Mouse (Mus musculus) liver, postnatal 0 days (tissue): ENCODE measurements around the gene Uqcrh. TPM values are rescaled to one million over a fixed set of nuclear protein-coding genes. Genes with fewer than 3 reads are reported as not detected.

ENCODE experiments used
- ATAC-seq: fragments of 200-750 bp; cut with Nextera tagmentation; 2 replicates; pipeline ENCODE4 v1.8.0; 2017; ENCODE audit warnings: mild to moderate bottlenecking, moderate library complexity
- DNase-seq: peaks from one replicate; pipeline ENCODE4 v3.0.0-alpha.2; 2016
- H3K27ac ChIP-seq: fragments of 300-500 bp; sonication (generic); 2 replicates; pipeline ENCODE4 v1.5.1; 2014; ENCODE audit warnings: antibody characterized with exemption, moderate library complexity, mild to moderate bottlenecking, low read depth
- H3K27me3 ChIP-seq: fragments of 300-500 bp; sonication (generic); 2 replicates; pipeline ENCODE4 v1.6.1; 2014; ENCODE audit warnings: low read length, control low read depth, mixed read lengths; ENCODE audit not compliant: insufficient read depth
- H3K36me3 ChIP-seq: fragments of 300-500 bp; sonication (generic); replicated peaks from 2 replicates; pipeline ENCODE4 v1.6.1; 2014; ENCODE audit warnings: mild to moderate bottlenecking, control low read depth, low read length, moderate library complexity, mixed read lengths; ENCODE audit not compliant: insufficient read depth
- H3K4me1 ChIP-seq: fragments of 300-500 bp; sonication (generic); 2 replicates; pipeline ENCODE4 v1.6.1; 2014; ENCODE audit warnings: antibody characterized with exemption, mild to moderate bottlenecking, control low read depth; ENCODE audit not compliant: insufficient read depth
- H3K4me2 ChIP-seq: fragments of 300-500 bp; sonication (generic); 2 replicates; pipeline ENCODE4 v1.6.1; 2014; ENCODE audit warnings: low read depth, mild to moderate bottlenecking, low read length, moderate library complexity, mixed read lengths
- H3K4me3 ChIP-seq: fragments of 300-500 bp; sonication (generic); 2 replicates; pipeline ENCODE4 v1.5.1; 2014; ENCODE audit warnings: low read depth, low read length
- H3K9ac ChIP-seq: fragments of 300-500 bp; sonication (generic); replicated peaks from 2 replicates; pipeline ENCODE4 v1.6.1; 2014; ENCODE audit warnings: mild to moderate bottlenecking, moderate library complexity
- H3K9me3 ChIP-seq: fragments of 300-500 bp; sonication (generic); 2 replicates; pipeline ENCODE4 v1.6.1; 2016; ENCODE audit warnings: mild to moderate bottlenecking, control low read depth, low read length, mixed read lengths
- CTCF ChIP-seq: sonication (generic); IDR thresholded peaks from 2 replicates; pipeline ENCODE4 v1.5.1; 2016; ENCODE audit warnings: antibody characterized with exemption, low read depth
- EP300 ChIP-seq: IDR thresholded peaks from 2 replicates; pipeline ENCODE4 v1.6.1; 2016; ENCODE audit warnings: antibody characterized with exemption, low read depth, mild to moderate bottlenecking
- WGBS: fragments of 180-500 bp; shearing (Covaris S2); extraction: QIAGEN DNeasy Blood & Tissue Kit; methylation state at CpG from one replicate; pipeline ENCODE4 v1.1.7; 2014; ENCODE audit not compliant: insufficient replicate concordance; 5-methylcytosine and 5-hydroxymethylcytosine counted together
- polyA plus RNA-seq: library from polyadenylated mRNA; unstranded; fragments of >200 nt; fragmentation: Nextera tagmentation; extraction: Ambion mirVana; gene quantifications from 2 replicates; pipeline ENCODE4 v1.2.1, GENCODE M21; 2015

Uqcrh gene
- polyA plus RNA-seq, 1 experiment from 2014 or later: 563 TPM

DNA sequence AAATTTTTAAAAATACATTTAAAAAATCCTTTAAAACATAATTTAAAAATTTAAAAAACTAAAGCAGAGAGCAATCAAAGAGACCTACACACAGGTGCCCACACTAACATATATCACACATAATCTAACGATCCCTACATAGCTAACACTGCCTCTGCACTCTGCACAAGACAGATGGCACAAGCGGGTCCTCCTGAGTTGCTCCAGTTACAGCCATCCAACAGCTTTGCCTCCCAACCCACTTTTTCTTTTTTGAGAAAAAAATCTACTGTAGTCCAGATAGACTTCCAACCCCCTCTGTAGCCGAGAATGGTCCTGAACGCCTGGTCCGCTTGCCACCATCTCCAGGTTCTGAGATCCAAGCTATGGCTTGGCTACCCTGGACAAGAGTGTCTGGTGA lies 30.4 kb upstream of the Uqcrh start:
- no peak for ATAC-seq
- Histone ChIP-seq H3K27me3 (no peaks in the 10 kb centered on the region), H3K9ac (no peak overlapping the region), H3K4me2 (no peak overlapping the region), H3K4me3 (no peak overlapping the region), H3K4me1 (no peaks in the 10 kb centered on the region; the same call in 1 of the 2 replicates), H3K9me3 (no peaks in the 10 kb centered on the region), H3K27ac (no peak overlapping the region), H3K36me3 (peaks cover 16% of the 10 kb centered on the region)
- no peak for TF ChIP-seq EP300
- TF ChIP-seq CTCF: no peak
- WGBS: 88% methylated on average over 5 of the region's 5 CpGs
- no peak for DNase-seq

DNA sequence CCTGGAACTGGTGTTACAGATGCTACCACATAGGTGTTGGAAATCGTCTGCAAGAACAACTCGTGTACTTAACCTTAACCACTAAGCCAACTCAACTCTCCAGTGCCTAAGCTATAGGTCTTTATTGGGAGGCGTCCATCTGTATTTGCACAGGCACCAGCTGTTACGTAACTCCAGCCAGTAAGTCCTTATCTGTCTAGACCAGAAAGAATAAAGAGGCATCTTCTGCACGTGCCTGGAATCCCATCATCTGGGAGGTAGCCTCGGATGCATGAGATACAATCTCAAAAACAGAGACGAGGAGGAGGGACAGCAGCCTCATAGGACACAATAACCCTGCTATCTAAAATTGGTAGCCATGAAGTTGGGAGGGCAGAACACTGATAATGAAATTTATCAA lies 26.1 kb upstream of the Uqcrh start:
- Histone ChIP-seq H3K4me2 (no peak overlapping the region), H3K9me3 (no peaks in the 10 kb centered on the region)
- peak; percentile 68 for ATAC-seq

DNA sequence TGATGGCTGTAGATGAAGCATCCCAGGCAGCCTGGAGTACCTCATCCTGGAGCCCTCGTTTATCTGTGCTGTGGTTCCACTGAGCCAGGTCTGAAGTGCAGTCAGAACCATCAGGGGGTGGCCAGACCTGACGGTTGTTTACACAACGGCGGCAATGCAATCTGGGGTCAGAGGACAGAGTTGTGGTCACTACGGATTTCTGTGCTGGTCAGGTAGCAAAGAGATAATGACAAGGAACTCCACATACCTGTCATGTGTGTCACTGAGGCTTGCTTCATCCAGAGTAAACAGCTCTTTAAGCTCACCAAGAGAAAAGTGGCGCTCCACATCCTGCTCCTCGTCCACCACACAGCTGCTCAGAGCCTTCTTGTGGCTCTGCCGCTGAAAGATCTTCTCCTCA lies 22.3 kb upstream of the Uqcrh start:
- Histone ChIP-seq H3K27me3 (no peaks in the 10 kb centered on the region), H3K4me3 (no peak overlapping the region), H3K9ac (no peak overlapping the region), H3K4me1 (peaks cover 3% of the 10 kb centered on the region; the same call in 1 of the 2 replicates), H3K36me3 (peaks cover 61% of the 10 kb centered on the region), H3K9me3 (no peaks in the 10 kb centered on the region), H3K27ac (peak overlapping the region; percentile 4; the same call in 1 of the 2 replicates), H3K4me2 (no peak overlapping the region)
- WGBS: 60% methylated on average over 8 of the region's 8 CpGs
- peak; percentile 60 for DNase-seq
- peak; percentile 92 for ATAC-seq
- TF ChIP-seq EP300 (no peak), CTCF (no peak)

More for the DNA sequence above, 26.1 kb upstream of the Uqcrh start:
- Histone ChIP-seq H3K36me3 (peaks cover 44% of the 10 kb centered on the region), H3K27me3 (no peaks in the 10 kb centered on the region), H3K4me1 (peaks cover 3% of the 10 kb centered on the region; the same call in 1 of the 2 replicates), H3K27ac (no peak overlapping the region), H3K4me3 (no peak overlapping the region), H3K9ac (no peak overlapping the region)
- TF ChIP-seq EP300: peak; percentile 86
- no peak for TF ChIP-seq CTCF
- DNase-seq: no peak
- WGBS: 36% methylated on average over 7 of the region's 7 CpGs

DNA sequence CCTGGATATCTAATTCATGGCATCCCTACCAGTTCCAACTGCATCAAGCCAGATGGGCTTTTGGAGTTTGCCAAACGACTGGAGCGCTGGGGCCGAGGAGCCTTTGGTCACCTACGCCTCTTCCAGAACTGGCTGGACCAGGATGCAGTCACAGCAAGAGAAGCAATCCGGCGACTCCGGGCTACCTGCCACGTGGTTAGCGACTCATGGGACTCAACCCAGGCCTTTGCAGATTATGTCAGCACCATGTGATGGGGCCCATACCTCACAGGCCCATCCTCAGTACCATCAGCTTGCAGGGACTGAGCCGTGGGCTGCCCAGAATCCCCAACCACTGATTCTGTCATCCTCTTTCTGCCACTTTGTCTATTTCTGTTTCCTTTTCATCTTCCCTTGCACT lies 21.4 kb upstream of the Uqcrh start:
- DNase-seq: no peak
- peaks cover 66% of the 10 kb centered on the region for H3K36me3 ChIP-seq
- no peaks in the 10 kb centered on the region for H3K27me3 ChIP-seq
- no peak overlapping the region for H3K9ac ChIP-seq
- H3K27ac ChIP-seq: no peak overlapping the region
- H3K9me3 ChIP-seq: no peaks in the 10 kb centered on the region
- WGBS: 94% methylated on average over 10 of the region's 10 CpGs
- no peak for ATAC-seq
- TF ChIP-seq CTCF (no peak), EP300 (no peak)
- H3K4me3 ChIP-seq: no peak overlapping the region
- H3K4me1 ChIP-seq: peaks cover 3% of the 10 kb centered on the region; the same call in 1 of the 2 replicates
- H3K4me2 ChIP-seq: no peak overlapping the region

DNA sequence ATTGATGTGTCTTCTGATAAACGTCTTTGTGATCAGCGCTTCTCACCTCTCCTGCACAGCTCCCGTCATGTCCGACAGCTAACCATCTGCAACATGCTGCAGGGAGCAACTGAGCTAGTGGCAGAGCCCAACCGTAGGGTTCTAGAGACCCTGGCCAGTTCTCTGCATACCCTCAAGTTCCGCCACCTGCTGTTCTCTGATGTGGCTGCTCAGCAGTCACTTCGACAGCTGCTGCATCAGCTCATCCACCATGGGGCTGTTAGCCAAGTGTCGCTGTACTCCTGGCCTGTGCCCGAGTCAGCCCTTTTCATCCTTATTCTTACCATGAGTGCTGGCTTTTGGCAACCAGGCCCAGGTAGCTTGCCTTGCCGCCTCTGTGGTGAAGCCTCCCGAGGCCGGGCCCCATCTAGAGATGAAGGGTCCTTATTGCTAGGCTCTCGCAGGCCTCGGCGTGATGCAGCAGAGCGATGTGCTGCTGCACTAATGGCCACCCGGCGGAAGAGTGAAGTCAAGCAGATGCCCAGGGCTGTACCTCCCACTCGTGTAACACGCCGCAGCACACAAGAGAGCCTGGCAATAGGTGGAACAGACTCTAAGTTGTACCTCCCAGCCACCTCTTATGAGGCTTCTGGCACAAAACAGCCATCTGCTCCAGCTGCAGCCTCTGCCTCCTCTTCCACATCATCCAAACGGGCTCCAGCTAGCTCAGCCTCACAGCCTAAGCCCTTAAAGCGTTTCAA lies 13.8 kb upstream of the Uqcrh start:
- ATAC-seq: no peak

DNA sequence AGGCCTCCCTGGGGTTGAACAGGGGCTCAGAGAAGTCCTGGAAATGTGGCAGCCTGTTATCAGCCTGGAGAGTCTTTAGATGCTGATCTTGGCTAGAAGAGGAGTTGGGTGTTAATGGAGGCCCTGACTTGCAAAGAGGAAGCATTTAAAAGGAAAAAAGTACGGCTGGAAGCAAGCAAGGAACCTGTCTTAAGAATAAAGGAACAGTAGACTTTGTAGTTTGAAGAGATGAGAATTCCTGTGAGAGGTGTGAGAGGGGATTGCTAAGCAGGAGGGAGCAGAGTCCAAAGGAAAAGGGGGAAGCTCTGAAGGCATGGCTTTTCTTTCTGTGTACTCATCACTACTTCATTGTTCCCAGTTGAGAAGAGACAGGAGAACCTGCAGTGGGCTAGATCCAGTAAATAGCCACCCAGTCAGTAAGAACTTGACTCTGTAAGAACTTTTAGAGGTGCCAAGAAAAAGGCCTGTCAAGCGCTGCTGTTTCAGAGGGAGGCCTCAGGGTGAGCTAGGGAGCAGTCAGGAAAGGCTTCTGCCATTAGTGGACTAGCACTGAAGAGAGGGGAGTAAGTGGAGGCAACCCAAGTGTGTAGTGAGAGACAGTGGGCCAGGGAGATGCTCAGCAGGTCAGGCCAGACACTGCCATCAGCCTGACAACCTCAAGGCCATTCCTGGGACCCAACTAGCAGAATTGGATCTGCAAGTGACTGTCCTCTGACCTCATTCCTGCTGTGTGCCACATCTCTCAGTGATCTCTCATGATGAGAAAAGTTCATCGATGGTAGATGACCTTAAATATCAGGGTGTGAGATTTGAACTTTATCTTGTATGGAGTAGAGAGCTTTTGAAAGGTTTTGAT lies 2.6 kb upstream of the Uqcrh start:
- Histone ChIP-seq H3K9me3 (no peaks in the 10 kb centered on the region), H3K4me3 (peak overlapping the region; percentile 66), H3K4me2 (peak overlapping the region; percentile 80), H3K27me3 (no peaks in the 10 kb centered on the region), H3K27ac (peak overlapping the region; percentile 99), H3K4me1 (peaks cover 20% of the 10 kb centered on the region), H3K36me3 (peaks cover 15% of the 10 kb centered on the region), H3K9ac (peak overlapping the region; percentile 96)
- DNase-seq (no peak), ATAC-seq (no peak)
- 53% methylated on average over 3 of the region's 3 CpGs for WGBS
- TF ChIP-seq EP300 (no peak), CTCF (no peak)

More for the DNA sequence above, 13.8 kb upstream of the Uqcrh start:
- WGBS: 88% methylated on average over 23 of the region's 23 CpGs
- peaks cover 51% of the 10 kb centered on the region for H3K36me3 ChIP-seq
- no peaks in the 10 kb centered on the region for H3K27me3 ChIP-seq
- no peaks in the 10 kb centered on the region for H3K4me1 ChIP-seq
- H3K27ac ChIP-seq: no peak overlapping the region
- TF ChIP-seq CTCF (no peak), EP300 (no peak)
- DNase-seq: no peak
- no peak overlapping the region for H3K9ac ChIP-seq
- H3K4me3 ChIP-seq: no peak overlapping the region
- no peak overlapping the region for H3K4me2 ChIP-seq
- H3K9me3 ChIP-seq: no peaks in the 10 kb centered on the region
